Mouse (Mus musculus): ENCODE results near the gene Synpo2. TPM values are rescaled to one million over a fixed set of nuclear protein-coding genes. Genes with fewer than 3 reads are reported as not detected.
A peak's percentile ranks its signal among the peaks of the same experiment; 100 is the strongest.

Synpo2 gene
- total RNA-seq, 2 experiments from 2014 or later = 3.8 TPM

DNA sequence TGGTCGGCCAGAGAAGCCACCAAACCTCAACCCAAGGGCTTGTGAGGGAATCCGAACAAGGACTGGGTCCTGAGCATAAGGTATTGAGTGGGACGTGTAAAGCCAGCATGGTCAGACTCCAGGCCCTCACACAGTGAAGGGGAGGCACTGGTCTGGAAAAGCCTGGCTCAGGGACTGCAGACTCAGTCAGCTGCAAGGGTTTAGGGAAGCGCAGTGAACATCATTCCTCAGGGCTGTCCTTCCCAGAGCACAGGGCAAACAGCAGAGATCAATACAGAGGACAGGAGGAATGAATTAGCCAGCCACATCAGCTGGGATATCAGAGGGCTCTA lies 72.8 kb downstream of the Synpo2 start:
- no peak for DNase-seq

DNA sequence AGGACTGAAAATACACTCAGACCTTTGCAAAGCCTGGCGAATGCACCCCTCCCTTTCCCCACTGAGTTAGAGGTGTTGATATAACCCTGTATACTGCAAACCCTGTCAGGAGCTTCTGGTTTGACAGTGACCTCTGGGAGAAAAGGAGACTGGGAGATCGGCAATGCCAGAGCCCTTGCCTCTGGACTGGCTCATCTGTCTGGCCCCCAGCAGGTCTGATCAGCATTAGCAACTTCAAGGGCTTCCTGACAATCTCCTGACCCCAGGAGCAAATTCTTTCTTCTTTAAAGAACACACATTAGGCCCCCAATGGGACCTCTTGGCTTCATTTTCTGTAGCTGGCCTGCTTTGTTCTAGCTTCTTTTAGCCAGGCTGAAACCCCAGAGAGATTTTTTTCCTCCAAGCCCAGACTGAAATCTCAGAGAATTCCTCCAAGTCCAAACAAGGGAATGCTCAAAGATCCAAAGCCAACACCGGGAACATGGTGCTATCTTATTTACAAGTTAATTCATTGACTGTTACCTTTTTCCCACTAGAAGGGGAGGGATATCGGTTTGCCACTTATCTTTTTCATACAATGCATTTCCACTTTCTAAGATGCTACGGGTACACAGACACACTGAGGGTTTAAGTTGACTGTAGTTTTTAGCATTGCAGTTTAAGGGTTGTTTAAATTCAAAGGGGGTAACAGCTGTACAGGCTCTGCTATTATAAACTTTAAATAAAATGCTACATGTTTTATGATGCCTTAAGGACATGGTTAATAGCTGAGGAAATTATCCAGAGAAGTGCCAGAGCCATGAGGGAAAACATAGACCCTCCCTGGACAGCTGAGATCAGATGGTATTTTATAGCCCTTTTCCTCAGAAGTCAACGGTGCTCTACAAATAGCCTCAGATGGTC lies 73.4 kb downstream of the Synpo2 start:
- DNase-seq = no peak

GRCm38 (mm10) chr3:123160792-123161191 lies 75.2 kb downstream of the Synpo2 start:
- no peak for DNase-seq

GRCm38 (mm10) chr3:123159139-123159824 lies 76.7 kb downstream of the Synpo2 start:
- DNase-seq = peak in 1 of 2 experiments; percentile 40

- DNase-seq = no peak
Observed at GRCm38 (mm10) chr3:123158579-123158978, 77.4 kb downstream of the Synpo2 start.

DNA sequence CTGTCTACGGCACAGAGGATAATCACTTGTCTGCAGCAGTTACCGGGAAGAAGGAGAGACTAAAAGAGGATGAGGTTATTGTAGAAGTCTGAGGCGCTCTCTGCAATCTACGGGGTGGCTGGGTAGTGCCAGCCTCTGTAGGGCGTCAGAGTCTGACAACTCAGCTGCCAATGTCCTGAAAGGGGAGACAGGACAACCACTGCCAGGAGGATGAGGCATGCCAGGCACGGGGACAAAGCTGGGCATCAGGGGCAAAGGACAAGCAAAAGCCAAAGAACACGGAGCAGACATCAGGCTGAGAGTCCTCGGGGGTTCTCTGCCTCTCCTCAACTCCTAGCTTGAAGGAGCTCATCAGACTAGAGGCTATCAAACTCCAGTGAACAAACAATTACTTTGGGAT lies 82.6 kb downstream of the Synpo2 start:
- no peak for DNase-seq

GRCm38 (mm10) chr3:123152911-123153310 lies 83.0 kb downstream of the Synpo2 start:
- no peak for DNase-seq

DNA sequence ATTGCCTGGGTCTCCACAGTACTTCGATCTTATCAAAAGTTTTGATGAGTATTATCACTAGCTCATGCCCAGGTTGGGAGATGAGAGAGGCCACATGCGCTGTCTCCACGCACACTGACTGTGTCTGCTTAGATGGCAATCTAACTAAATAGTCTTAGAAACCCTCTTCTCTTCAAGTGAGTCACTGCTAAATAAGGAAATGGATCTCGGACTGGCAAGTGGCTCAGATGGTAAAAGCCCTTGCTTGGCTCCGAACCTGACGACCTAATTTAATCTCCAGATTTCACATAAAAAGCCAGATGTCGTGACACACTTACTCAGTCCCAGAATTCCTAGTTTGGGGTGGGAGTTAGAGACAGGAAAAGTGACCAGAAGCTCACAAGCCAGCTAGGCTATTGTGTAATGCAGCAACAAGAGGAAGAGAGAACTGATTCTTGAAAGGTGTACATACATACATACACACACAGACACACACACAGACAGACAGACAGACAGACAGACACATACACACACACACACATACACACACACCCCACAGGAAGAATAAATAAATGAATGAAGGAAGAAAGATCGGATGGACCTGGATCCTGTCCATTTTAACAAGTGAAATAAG lies 85.3 kb downstream of the Synpo2 start:
- no peak for DNase-seq

- DNase-seq = no peak
Observed at GRCm38 (mm10) chr3:123149380-123150162, 86.4 kb downstream of the Synpo2 start.

GRCm38 (mm10) chr3:123148641-123149040 lies 87.3 kb downstream of the Synpo2 start:
- no peak for DNase-seq

GRCm38 (mm10) chr3:123146557-123146956 lies 89.4 kb downstream of the Synpo2 start:
- no peak for DNase-seq

GRCm38 (mm10) chr3:123145942-123146341 lies 90.0 kb downstream of the Synpo2 start:
- DNase-seq = no peak

- DNase-seq = no peak
Observed at GRCm38 (mm10) chr3:123143412-123143811, 92.5 kb downstream of the Synpo2 start.

GRCm38 (mm10) chr3:123142298-123142697 lies 93.7 kb downstream of the Synpo2 start:
- DNase-seq = no peak

DNA sequence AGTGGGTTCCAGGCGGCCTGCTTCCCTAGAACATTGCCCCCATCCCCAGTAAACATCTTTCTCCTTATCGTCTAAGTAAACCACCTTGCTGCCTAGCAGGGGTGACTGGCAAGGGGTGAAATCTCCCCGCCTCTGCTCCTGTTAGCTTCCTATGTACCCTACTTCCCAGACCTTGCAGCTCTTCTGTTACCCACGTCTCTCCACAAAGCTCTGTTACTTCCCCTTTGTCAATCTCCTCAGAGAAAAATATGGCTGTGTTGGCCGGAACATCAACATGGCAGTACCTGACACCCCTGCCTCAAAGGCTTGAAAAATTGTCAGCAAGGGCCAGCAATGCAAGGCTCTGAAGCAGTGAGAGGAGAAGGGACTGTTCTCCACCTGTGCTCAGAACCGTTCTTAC lies 94.9 kb downstream of the Synpo2 start:
- no peak for DNase-seq

DNA sequence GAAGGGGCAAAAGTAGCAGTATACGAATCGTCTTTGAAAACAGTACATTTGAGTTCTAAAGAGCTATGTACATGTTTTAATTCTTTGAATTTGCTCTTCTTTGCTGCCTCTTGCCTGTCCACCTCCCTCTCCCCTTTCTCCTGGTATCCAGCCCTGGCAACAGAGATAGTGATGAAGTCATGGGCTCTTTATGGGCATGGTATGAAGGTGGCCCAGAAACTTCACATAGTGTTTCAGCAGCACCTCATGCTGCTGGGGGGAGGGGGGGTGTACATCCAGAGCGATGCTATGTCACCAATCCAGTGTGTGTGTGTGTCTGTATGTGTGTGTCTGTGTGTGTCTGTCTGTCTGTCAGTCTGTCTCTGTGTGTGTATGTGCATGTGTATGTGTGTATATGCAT lies 95.8 kb downstream of the Synpo2 start:
- no peak for DNase-seq

GRCm38 (mm10) chr3:123139619-123140018 lies 96.3 kb downstream of the Synpo2 start:
- no peak for DNase-seq

DNA sequence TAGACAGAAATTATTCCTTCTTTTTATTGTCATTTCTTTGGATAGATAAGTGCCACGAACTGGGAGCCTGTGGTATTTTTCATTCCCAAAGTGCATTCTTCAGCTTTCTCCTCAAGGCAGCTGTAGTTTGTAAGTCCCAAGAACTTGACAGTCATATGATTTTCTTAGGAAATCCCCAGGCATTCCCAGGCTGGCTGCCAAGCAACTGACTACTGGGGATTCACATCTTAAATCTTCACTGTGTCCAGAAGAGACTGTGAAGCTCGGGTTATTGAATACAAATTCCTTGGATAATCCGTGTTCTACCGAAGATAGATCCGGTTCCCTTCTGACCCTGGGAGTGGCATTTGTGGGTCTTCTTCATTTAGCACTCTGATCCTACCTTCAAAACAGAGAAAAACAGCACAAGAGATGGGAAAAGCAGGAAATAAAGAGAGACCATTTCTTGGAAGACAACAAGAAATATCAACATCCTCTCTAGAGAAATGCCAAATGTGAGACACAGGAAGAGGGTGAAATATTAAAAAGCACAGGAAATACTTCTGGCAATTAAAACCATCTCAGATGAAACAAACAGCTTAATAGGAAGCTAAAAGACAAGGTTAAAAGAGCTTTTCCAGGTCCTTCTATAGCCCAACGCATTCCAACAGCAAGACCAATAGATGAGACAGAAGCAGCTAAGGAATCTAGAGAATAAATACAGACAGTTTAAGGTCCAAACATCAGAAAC lies 97.5 kb downstream of the Synpo2 start:
- DNase-seq = no peak

GRCm38 (mm10) chr3:123132101-123132500 lies 103.8 kb downstream of the Synpo2 start:
- no peak for DNase-seq

- no peak for DNase-seq
Observed at GRCm38 (mm10) chr3:123131151-123131756, 104.7 kb downstream of the Synpo2 start.
